Mouse (Mus musculus): ENCODE results near the gene Rhod. TPM values are rescaled to one million over a fixed set of nuclear protein-coding genes. Genes with fewer than 3 reads are reported as not detected.

The Rhod gene
- polyA plus RNA-seq, 1 experiment from 2014 or later: 6.4 TPM

DNA sequence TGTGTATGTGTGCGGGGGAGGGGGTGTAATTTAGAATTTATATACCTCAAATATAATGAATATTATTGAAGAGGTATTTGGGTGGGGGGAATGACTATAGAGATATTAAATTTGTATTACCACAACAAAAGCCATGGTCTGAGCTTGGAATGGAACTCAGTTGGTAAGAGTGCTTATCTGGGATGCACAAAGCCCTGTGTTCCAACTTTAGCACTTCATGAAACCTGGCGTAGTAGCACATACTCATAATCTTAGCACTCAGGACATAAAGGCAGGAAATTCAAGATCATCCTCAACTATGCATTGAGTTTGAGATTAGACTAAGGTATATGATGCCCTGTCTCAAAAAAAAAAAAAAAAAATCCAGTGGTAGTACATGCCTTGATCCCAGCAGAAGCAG is 34.4 kb downstream of the Rhod start:
- no peak overlapping the region for H3K9ac ChIP-seq (ENCODE audit: low read depth, low read length)
- WGBS: 96% methylated on average over 2 of the region's 2 CpGs
- no peak overlapping the region for H3K27ac ChIP-seq (ENCODE audit: low read depth, low read length)
- H3K36me3 ChIP-seq (ENCODE audit: control insufficient read depth, insufficient read depth, low read length): no peaks in the 10 kb centered on the region
- H3K9me3 ChIP-seq (ENCODE audit: control insufficient read depth, low read length): no peaks in the 10 kb centered on the region
- no peak overlapping the region for H3K4me2 ChIP-seq (ENCODE audit: low read length)
- H3K27me3 ChIP-seq (replicated peaks; ENCODE audit: control insufficient read depth, insufficient read depth, low read length): no peaks in the 10 kb centered on the region
- H3K4me3 ChIP-seq (ENCODE audit: low read length): no peak overlapping the region
- ATAC-seq: no peak
- no peaks in the 10 kb centered on the region for H3K4me1 ChIP-seq (ENCODE audit: control insufficient read depth, insufficient read depth, low read depth, low read length)

DNA sequence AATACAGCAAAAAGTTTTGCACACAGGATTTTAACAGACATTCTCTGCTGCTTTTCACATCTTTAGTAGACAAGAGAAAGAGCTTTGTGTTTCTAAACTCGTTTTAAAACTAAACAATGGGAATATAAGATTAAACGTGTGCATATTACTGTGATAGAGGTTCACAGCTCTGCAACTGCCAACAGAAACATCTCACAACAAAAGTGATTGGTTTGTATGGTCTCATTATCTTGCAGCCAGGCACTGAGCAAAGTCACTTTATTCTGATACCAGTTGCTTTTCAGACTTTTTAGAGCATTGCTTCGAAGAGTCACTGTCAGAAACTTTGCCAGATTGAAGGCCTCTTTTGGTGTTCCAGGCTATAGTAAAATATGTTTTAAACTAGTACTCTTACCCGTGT is 40.3 kb downstream of the Rhod start:
- Histone ChIP-seq H3K27ac (ENCODE audit: low read depth, low read length) (no peak overlapping the region), H3K36me3 (ENCODE audit: control insufficient read depth, insufficient read depth, low read length) (no peaks in the 10 kb centered on the region), H3K4me3 (ENCODE audit: low read length) (no peak overlapping the region), H3K4me1 (ENCODE audit: control insufficient read depth, insufficient read depth, low read depth, low read length) (peaks cover 11% of the 10 kb centered on the region), H3K4me2 (ENCODE audit: low read length) (no peak overlapping the region), H3K27me3 (replicated peaks; ENCODE audit: control insufficient read depth, insufficient read depth, low read length) (no peaks in the 10 kb centered on the region), H3K9ac (ENCODE audit: low read depth, low read length) (no peak overlapping the region), H3K9me3 (ENCODE audit: control insufficient read depth, low read length) (no peaks in the 10 kb centered on the region)
- no peak for ATAC-seq
- 76% methylated on average over 4 of the region's 4 CpGs for WGBS

DNA sequence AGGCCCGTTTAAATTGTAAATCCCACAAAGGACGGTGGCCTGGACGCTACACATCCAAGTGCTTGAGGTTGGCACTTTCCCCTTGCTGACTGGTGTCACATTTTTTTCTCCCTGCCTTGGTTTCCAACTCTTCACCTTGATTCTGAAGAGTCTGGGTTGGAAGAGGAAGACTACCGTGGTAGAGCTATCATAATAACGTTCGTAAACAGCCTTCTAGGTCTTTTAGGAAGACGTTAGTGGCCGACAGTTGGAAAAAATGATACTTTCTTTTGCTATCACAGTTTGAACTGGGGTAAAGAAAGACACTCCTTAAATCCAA is 40.6 kb downstream of the Rhod start:
- Histone ChIP-seq H3K36me3 (ENCODE audit: control insufficient read depth, insufficient read depth, low read length) (no peaks in the 10 kb centered on the region), H3K9ac (ENCODE audit: low read depth, low read length) (peak overlapping the region; percentile 89), H3K4me2 (ENCODE audit: low read length) (peak overlapping the region; percentile 78), H3K27me3 (replicated peaks; ENCODE audit: control insufficient read depth, insufficient read depth, low read length) (no peaks in the 10 kb centered on the region), H3K4me3 (ENCODE audit: low read length) (peak overlapping the region; percentile 99), H3K4me1 (ENCODE audit: control insufficient read depth, insufficient read depth, low read depth, low read length) (peaks cover 13% of the 10 kb centered on the region), H3K27ac (ENCODE audit: low read depth, low read length) (peak overlapping the region; percentile 85), H3K9me3 (ENCODE audit: control insufficient read depth, low read length) (no peaks in the 10 kb centered on the region)
- WGBS: 30% methylated on average over 8 of the region's 8 CpGs
- ATAC-seq: no peak

DNA sequence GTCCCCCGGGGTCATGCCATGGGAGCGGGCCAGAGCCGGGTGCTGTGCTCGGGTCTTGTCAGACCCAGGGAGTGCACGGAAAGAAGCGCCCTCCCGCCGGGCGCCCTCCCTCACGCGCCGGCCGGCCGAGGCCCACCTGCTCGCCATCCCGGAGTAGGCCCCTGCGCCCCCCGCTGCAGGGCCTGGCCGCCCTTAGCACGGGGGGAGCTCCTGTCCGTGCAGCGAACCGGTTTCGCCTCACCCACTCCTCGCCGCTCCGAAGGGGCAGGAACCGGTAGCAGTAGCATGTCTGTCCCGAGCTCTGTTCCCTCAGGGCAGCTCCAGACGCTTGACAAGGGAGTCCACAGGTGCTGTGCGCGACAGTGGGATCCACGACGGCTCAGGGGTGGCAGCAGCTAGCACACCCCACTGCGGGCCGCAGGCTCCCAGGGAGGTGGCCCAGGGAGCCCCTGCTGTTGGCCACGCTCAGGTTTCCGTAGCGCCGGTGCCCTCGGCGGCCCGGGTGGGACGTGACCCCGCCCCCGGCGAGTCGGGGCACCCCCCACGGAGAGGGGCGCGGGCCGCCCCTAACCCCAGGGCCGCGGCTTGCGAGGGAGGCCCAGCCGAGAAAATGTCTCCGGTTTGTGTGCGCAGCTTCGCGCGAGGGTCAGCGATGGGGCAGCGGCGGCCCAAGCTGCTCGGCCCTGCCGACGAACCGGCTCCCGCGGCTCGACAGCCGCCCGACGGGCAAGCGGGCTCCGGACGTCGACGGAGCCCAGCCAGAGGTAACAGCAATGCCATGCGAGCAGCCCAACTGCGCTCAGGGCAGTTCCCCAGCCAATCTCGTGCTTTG is 41.2 kb downstream of the Rhod start, which contains the start of gene Kdm2a:
Gene Kdm2a, minus strand, starts transcription at position 488 of the 832 bp plus-strand sequence.
- H3K36me3 ChIP-seq (ENCODE audit: control insufficient read depth, insufficient read depth, low read length): no peaks in the 10 kb centered on the region
- H3K27me3 ChIP-seq (replicated peaks; ENCODE audit: control insufficient read depth, insufficient read depth, low read length): no peaks in the 10 kb centered on the region
- H3K27ac ChIP-seq (ENCODE audit: low read depth, low read length): peak within 1 kb of the TSS; percentile 85
- peak within 1 kb of the TSS; percentile 99 for H3K4me3 ChIP-seq (ENCODE audit: low read length)
- H3K4me2 ChIP-seq (ENCODE audit: low read length): peak within 1 kb of the TSS; percentile 78
- H3K9ac ChIP-seq (ENCODE audit: low read depth, low read length): peak within 1 kb of the TSS; percentile 89
- under 1% methylated on average over 65 of the region's 82 CpGs for WGBS
- no peak for ATAC-seq
- H3K4me1 ChIP-seq (ENCODE audit: control insufficient read depth, insufficient read depth, low read depth, low read length): peaks cover 15% of the 10 kb centered on the region
- H3K9me3 ChIP-seq (ENCODE audit: control insufficient read depth, low read length): no peaks in the 10 kb centered on the region

DNA sequence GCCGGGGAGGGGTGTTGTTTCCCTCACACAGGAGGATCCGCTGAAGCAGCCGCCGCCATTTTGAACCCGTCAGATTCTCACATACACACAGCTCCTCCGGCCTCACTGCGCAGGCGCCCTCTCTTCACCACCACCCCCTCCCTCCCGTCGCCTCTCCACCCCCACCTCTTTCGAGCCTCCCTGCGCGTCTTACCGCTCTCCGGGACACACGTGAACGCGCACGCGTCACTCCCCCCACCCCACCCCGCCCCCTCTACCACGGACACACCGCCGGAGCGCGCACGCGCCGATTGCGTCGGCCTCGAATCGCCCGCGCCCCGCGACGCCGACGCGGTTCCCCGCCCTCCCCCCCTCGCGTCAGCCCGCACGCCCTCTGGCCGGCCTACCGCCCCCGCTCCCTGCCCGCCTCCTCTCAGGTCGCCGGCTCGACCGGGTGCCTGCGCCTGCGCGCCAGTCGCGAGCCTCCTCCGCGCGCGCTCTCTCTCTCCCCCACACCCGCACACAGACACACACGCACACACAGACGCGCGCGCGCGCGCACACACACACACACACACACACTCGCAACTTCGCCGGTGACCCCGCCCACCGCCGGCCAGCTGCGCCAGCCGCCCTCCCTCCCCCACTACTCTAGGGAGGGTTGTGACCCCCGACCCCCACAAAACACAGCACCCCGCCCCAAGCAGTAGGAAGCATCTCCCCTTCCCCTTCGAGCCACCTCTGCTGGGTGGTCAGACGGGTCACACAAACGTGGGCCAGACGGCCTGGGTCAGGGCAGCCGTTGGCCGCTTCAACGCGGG is 42.0 kb downstream of the Rhod start:
- no peaks in the 10 kb centered on the region for H3K36me3 ChIP-seq (ENCODE audit: control insufficient read depth, insufficient read depth, low read length)
- peak overlapping the region; percentile 99 for H3K4me3 ChIP-seq (ENCODE audit: low read length)
- H3K27ac ChIP-seq (ENCODE audit: low read depth, low read length): peak overlapping the region; percentile 96
- peak overlapping the region; percentile 99 for H3K9ac ChIP-seq (ENCODE audit: low read depth, low read length)
- peak; percentile 94 for ATAC-seq
- H3K4me2 ChIP-seq (ENCODE audit: low read length): peak overlapping the region; percentile 86
- H3K27me3 ChIP-seq (replicated peaks; ENCODE audit: control insufficient read depth, insufficient read depth, low read length): no peaks in the 10 kb centered on the region
- WGBS: under 1% methylated on average over 55 of the region's 90 CpGs
- peaks cover 21% of the 10 kb centered on the region for H3K4me1 ChIP-seq (ENCODE audit: control insufficient read depth, insufficient read depth, low read depth, low read length)
- H3K9me3 ChIP-seq (ENCODE audit: control insufficient read depth, low read length): no peaks in the 10 kb centered on the region

DNA sequence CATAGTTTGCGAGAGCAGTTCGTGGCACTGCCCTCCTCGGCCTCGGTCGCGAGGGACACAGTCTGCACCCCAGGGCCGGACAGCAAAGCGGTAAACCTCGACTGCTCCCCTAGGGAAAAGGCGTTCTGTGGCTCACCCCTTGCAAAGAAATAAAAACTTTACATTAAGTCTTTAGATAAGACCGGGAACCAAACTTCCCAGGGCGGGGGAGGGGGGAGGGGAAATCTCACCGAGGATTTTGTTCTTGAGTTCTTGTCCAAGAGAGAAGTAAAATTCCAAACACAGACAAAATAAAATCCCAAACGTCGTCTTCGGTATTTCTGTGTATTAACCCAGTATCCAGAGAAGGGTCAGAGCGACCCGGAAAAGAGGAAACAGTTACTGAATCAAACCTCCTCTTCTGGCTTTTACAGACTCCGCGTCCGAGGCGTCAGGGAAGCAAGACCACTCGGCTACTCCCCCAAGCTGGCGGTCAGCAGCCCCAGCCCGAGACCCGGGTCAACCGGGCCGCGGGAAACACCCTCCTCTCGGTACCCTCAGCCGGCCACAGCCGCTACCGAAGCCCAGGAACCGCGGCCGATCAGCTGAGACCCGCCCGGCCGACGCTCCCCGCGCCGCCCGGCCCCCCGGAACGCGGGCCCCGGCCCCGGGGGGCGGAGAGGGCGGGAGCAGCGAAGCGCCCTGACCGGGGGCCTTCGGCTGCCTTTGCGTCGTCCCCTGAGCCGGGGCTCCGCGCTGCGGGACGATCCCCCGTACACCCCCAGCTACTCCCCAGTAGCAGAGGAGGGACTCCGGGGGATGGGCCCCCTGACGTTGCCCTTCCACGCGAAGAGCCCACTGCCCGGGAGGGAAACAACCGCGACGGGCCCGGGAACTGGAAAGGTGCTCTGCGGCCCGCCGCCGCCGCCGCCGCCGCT is 42.9 kb downstream of the Rhod start:
- WGBS: 0% methylated on average over 59 of the region's 80 CpGs
- peak overlapping the region; percentile 96 for H3K27ac ChIP-seq (ENCODE audit: low read depth, low read length)
- peak overlapping the region; percentile 86 for H3K4me2 ChIP-seq (ENCODE audit: low read length)

DNA sequence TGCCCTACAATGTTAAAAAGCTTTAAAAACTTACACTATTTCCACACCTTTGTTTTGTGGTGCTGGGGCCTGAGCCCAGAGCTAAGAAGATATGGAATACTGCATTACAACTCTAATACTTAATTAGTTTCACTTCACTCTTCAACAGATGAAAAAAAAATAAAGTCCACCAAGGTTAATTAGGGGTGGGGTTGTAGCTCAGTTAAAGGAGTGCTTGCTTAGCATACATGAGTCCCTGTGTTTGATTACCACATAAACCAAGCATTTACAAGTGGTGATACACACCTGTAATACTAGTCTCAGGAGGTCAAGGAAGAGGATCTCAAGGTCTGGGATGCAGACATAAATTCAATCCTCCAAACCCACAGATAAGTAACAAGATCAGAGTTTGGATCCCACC is 52.0 kb downstream of the Rhod start:
- no peak for ATAC-seq
- H3K4me2 ChIP-seq (ENCODE audit: low read length): no peak overlapping the region
- H3K4me1 ChIP-seq (ENCODE audit: control insufficient read depth, insufficient read depth, low read depth, low read length): peaks cover 2% of the 10 kb centered on the region; the same call in 1 of the 2 replicates
- no peak overlapping the region for H3K27ac ChIP-seq (ENCODE audit: low read depth, low read length)
- H3K27me3 ChIP-seq (replicated peaks; ENCODE audit: control insufficient read depth, insufficient read depth, low read length): no peaks in the 10 kb centered on the region
- H3K9me3 ChIP-seq (ENCODE audit: control insufficient read depth, low read length): no peaks in the 10 kb centered on the region
- no peaks in the 10 kb centered on the region for H3K36me3 ChIP-seq (ENCODE audit: control insufficient read depth, insufficient read depth, low read length)
- H3K4me3 ChIP-seq (ENCODE audit: low read length): no peak overlapping the region
- no peak overlapping the region for H3K9ac ChIP-seq (ENCODE audit: low read depth, low read length)

More for the DNA sequence above, 42.9 kb downstream of the Rhod start:
- Histone ChIP-seq H3K4me3 (ENCODE audit: low read length) (peak overlapping the region; percentile 99), H3K9ac (ENCODE audit: low read depth, low read length) (peak overlapping the region; percentile 99), H3K27me3 (replicated peaks; ENCODE audit: control insufficient read depth, insufficient read depth, low read length) (no peaks in the 10 kb centered on the region), H3K4me1 (ENCODE audit: control insufficient read depth, insufficient read depth, low read depth, low read length) (peaks cover 23% of the 10 kb centered on the region), H3K9me3 (ENCODE audit: control insufficient read depth, low read length) (no peaks in the 10 kb centered on the region), H3K36me3 (ENCODE audit: control insufficient read depth, insufficient read depth, low read length) (no peaks in the 10 kb centered on the region)
- peak; percentile 55 for ATAC-seq

DNA sequence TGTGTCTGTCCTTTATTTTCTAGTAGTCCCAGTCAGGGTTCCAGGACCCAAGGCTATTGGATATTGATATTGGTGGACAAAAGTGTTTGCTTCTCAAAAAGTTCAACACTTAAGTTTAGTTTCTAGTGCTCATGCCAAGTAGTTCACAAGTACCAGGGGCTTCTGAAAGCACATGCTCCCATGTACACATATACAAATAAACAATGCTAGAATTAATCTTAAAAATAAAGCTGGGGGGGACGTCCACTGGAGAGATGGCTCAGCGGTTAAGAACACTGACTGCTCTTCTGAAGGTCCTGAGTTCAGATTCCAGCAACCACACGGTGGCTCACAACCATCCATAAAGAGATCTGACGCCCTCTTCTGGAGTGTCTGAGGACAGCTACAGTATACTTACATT is 54.2 kb downstream of the Rhod start:
- H3K4me1 ChIP-seq (ENCODE audit: control insufficient read depth, insufficient read depth, low read depth, low read length): no peaks in the 10 kb centered on the region
- no peaks in the 10 kb centered on the region for H3K36me3 ChIP-seq (ENCODE audit: control insufficient read depth, insufficient read depth, low read length)
- H3K9me3 ChIP-seq (ENCODE audit: control insufficient read depth, low read length): no peaks in the 10 kb centered on the region
- 85% methylated on average over 4 of the region's 4 CpGs for WGBS
- H3K27ac ChIP-seq (ENCODE audit: low read depth, low read length): no peak overlapping the region
- no peak overlapping the region for H3K9ac ChIP-seq (ENCODE audit: low read depth, low read length)
- ATAC-seq: no peak
- no peak overlapping the region for H3K4me2 ChIP-seq (ENCODE audit: low read length)
- H3K4me3 ChIP-seq (ENCODE audit: low read length): no peak overlapping the region
- no peaks in the 10 kb centered on the region for H3K27me3 ChIP-seq (replicated peaks; ENCODE audit: control insufficient read depth, insufficient read depth, low read length)
